Mouse (Mus musculus) hindlimb bud, embryonic 11.5 days (tissue): Measurements from ENCODE around the gene Ccl25.
"Not testable (repeated sequence)": the region's sequence is repeated elsewhere in the genome, so short reads cannot be mapped to it uniquely, and the experiment has no call there.

Experiments
- DNase-seq: peaks from one replicate; pipeline ENCODE4 v3.0.0-alpha.2; 2012; ENCODE audit warnings: low read depth, low spot score; ENCODE audit errors: extremely low spot score

Gene Ccl25

DNA sequence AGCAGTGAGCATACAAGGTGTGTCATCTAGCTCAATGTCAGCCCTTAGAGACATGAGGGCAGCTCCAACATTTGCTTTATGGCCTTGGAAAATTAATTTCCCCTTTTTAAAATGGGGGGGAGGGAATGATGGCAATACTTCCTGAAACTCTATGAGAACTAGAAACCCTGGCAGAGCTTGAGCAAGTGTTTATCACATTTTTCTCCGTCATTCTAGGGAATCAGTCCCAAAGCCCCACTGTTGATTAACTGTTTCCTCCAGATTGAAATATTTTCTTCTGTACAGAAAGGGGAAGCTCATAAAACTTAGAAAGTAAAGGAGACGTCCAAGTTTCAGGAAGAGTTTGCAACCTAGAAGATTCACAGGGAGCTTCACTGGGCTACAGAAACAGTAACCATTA, 10.7 kb downstream of the Ccl25 start:
- no peak for DNase-seq

DNA sequence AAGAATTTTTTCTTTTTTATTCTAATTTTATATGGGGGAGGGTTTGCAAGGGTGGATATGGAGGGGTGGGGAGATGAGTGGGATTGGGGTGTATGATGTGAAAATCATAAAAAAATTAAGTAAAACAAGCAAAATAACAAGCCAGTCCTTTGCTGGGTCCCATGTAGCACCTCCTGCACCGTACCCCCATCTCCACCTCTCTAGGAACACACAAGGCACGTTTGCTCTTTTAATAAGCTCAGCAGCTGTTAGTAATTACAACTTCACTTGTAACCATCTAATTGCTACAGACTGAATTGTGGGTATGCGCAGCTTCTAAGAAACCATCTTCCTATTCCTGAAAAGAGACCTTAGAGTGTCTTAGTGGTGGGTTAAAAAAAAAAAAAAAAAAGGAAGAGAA, 15.2 kb downstream of the Ccl25 start:
- no peak for DNase-seq

DNA sequence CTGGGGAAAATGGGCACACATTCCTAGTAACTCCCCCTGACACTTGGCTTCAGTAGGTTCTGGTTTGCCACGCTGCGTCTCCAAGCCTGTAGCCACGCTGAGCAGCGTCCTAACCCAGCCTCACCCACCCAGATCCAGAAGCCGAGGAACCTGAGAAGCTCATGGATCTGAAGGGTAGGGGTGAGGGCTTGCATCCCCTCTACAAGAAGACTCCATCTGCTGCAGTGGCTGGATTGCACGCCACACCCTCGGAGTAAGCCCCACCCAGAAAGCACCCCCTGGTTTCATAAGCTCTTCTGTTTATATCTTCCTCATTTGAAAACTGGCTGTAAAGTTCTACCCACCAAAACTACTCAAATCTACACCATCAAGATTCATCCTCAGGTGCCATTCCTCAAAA, 22.7 kb downstream of the Ccl25 start:
- DNase-seq, result no peak

DNA sequence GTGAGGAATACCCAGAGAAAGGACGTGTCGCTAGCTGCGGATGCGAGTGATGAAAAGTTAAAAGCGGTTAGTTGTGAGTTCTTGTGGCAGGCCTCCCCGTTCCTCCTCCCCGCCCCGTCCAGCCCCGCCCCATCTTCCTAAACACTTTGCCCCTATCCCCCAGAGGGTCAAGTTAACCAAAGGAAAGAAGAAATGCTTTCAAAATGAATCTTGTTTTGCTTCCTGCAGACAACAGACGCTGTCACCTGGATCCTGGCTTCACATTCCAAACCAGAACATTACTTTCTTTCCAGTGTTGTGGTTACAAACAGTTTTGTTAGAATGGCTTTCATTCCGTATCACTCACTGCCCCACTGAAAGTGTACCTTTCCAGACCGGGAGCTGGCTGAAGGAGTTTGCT, 23.3 kb downstream of the Ccl25 start:
- no peak for DNase-seq

DNA sequence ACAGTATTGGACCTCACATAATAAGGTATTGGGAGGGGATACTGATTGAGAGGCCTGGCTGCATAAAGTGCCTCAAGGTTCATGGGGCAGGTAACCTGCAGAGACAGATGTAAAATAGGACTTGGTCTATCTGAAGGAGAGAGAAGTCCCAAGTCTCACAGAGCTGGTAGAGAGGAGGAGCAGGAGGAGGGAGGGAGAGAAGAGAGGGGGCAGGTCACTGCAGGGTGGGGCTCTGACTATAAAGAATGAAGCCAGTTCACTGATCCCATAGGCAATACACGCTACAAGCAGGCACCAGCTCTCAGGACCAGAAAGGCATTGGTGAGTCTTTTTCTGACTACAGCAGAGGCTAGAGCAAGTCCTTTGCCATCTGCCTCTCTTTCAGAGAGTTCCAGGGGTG, 24.3 kb downstream of the Ccl25 start:
- DNase-seq, result no peak

DNA sequence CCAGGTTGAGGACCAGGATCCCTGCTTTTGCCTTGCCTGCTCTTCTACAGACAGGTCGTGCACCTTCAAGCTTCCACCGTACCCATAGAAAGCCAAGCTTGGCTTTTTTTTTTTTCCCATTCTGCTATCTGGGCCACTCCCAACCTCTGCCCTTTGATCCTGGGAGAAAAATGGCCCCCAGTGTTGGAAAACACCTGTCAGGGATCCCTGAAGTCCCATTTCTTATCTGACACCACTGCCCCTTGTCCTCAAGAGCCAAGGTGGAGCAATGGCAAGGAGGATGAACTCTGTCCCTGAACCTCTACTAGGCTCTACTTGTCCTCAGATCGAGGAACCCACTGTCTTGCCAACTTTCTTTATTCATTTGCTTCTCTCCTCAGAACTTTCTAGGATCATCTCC, 25.6 kb downstream of the Ccl25 start:
- DNase-seq, result no peak

DNA sequence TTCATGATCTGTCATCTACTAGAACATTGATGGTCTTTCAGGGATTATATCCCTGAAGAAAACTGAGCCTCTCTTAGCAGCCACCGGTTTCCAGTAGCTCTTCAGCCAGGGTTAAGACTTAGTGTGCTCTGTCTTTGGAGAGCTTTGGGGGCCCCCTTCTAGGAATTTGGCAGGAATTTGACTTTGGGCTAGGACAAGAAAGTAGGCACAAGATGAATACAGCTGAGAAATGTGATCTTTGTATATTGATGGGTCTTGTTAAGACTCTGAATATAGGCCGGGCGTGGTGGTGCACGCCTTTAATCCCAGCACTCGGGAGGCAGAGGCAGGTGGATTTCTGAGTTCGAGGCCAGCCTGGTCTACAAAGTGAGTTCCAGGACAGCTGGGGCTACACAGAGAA, 27.6 kb downstream of the Ccl25 start:
- DNase-seq, result not testable (repeated sequence)

DNA sequence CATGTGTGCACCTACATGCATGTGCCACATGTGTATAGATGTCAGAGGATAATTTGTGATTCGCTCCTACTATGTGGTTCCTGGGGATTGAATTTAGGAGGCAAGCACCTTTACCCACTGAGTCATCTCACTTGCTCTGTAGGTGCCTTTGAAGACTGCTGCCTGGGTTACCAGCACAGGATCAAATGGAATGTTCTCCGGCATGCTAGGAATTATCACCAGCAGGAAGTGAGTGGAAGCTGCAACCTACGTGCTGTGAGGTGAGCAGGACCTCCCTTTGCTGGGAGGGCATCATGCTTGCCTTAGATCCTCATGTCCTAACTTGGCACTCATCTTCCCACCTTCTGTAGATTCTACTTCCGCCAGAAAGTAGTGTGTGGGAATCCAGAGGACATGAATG, 28.7 kb downstream of the Ccl25 start:
- no peak for DNase-seq

DNA sequence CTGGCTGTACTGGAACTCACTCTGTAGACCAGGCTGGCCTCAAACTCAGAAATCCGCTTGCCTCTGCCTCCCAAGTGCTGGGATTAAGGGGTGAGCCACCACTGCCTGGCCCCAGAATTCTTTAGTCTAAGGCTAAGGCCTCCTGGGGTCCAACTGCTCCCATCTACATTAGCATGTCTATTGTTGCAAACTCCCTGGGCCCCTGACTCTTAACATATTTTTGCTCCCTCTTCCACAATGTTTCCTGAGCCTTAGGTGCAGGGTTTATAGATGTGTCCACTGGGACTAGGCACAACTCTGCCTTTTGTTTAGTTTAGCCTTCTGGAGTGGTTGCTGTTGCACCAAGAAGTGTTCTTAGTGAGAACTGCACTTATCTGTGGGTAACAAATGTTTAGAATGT, 29.5 kb downstream of the Ccl25 start:
- no peak for DNase-seq

DNA sequence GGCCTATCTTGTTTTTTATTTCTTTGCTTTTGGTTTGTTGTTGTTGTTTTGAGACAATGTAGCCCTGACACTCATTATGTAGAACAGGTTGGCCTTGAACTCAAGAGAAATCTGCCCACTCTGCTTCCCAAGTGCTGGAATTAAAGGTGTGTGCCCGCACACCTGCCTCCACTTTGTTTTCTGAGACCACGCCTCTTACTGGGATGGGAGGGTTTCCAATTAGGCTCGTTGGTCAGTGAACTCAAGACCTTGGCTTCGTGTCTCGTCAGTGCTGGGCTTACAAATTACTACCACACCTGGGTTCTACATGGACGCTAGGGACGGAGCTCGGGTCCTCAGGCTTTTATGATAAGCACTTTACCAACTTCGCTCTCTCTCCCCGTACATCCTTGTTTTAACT, 30.4 kb downstream of the Ccl25 start:
- DNase-seq, result no peak

DNA sequence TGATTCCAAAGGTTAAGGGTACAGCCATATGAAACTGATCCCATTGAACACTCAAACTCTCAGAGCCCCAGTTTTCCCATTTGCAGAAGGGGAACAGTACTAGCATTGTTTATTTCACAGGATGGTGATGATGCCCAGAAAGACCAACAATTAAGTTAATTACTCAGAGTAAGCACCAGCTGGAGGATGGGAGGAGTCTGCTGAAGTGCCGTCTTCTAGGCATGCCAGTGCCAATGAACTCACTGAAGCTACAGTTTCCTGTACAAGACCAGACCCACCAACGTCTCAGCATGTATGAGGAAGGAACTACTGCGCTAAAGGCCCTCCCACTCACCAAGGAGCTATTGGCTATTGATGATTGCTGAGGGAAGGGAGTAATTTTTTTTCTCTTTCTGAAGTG, 34.4 kb downstream of the Ccl25 start:
- DNase-seq, result no peak

DNA sequence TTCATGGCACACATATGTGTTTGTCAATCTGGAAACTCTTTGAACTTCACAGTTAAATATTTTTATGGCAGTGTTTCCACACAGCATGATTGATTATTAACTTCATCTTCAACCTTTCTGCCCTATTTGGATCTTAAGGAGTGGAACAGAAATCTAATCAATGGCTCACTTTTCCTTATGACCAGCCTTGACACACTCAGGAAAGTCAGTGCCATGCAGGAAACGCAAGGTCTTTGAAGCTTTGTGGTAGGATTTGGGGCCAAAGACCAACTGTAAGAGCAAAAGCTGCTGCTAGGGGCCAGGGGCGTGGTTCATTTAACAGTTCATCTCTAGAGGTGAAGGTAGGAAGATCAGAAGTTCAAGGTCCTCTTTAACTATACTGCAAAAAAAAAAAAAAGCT, 35.9 kb downstream of the Ccl25 start:
- no peak for DNase-seq

DNA sequence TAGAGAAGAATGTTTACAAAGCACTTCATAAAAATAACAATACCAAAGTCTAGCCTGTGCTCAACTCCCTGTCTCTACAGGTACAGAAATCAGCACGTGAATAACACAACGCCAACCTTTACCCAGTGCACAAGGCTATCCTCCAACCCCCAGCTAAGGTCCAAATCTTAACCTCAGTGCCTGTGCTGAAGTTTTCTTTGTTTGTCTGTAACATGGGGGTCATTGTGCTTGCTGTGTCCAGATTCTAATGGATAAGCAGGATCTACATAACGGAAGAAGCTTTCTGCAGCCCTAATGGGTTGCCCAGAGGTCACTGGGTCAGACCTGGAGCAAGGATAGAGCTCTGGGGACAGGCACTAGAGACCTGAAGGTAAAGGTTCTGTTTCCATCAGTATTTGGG, 41.2 kb downstream of the Ccl25 start:
- no peak for DNase-seq

DNA sequence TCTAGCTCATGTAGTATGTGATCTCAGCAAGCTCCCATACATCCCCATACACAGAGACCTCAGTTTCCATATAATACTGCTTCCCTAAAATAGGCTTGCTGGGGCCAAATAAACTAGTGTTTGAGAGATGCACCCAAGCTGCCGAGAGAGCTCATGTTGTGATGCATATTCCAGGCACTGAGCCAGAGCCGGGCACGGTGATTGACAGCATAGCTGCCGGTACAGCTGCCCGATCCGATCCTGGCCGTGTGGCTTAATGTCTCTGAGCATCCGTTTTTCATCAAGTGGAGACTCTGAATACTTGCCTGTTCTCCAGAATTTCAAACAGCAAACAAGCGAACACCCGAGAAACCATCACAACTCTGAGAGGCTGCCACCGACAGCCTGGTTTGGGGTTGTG, 42.8 kb downstream of the Ccl25 start:
- no peak for DNase-seq

DNA sequence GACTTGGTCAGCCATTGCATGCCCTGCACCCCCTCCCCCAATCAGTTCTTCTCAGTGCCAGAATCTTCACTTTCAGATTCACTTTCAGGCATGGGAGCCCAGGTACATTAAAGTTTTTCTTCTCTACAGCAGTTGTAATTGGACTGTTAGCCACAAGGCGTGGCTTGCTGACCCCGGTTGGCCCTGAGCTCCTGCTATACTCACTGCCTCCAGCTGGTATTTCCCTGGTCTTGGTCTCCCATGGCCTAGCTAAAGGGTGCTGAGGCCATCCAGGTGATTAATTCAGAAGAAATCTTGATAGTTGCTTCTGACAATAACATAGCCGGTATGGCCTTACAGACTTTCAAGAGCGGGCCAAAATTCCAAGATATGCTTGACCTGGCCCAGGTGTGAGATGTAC, 43.5 kb downstream of the Ccl25 start:
- no peak for DNase-seq

DNA sequence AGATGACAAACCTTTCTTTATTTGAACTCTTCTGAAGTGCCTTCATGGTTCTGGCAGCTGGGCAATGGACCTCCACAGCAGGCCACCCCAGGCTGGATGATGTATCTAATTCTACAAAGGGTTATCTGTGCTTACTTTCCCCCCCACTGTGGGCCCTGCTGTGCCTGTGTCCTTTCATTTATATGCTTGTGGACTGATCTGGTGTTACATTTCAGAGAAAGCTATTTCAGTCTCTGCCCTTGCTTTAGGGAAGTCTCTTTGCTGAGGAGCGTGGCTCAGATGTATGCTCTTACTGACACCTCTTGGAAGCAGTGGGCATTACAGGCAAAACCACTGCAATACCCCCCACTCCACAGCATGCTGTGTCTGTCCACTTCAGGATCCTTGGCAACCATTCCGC, 45.1 kb downstream of the Ccl25 start:
- DNase-seq, result peak; percentile 24

DNA sequence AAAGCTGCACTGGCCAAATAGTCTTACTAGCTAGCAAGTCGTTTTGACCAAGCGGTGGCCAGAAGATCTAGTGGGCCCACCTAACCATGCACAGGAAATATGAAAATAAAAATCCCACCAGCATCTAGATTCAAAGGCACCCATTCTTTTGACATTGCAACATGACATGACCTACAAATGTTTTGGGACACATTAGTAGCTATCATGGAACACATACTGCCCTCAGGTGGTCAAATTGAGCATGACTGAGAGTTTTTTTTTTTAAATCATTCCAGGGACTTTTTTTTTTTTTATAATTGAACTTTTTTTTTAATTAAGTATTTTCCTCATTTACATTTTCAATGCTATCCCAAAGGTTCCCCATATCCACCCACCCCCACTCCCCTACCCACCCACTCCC, 47.6 kb downstream of the Ccl25 start:
- no peak for DNase-seq

DNA sequence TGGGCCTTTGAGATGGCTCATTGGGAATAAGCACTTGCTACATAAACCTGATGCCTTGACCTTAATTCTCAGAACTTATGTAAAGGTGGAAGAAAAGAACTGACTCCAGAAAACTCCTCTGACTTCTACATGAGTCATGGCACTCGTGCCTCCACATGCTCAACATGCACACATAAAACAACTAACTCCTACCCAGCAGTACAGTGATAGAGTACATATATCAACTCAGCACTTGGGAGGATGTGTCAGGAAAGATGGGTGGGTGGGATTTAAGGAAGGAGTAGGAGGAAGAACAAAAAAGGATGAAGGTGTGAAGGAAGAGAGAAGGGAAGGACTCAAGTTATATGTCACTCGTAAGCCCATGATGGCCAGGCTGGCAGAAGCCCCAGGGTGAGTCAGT, 76.4 kb downstream of the Ccl25 start:
- no peak for DNase-seq

DNA sequence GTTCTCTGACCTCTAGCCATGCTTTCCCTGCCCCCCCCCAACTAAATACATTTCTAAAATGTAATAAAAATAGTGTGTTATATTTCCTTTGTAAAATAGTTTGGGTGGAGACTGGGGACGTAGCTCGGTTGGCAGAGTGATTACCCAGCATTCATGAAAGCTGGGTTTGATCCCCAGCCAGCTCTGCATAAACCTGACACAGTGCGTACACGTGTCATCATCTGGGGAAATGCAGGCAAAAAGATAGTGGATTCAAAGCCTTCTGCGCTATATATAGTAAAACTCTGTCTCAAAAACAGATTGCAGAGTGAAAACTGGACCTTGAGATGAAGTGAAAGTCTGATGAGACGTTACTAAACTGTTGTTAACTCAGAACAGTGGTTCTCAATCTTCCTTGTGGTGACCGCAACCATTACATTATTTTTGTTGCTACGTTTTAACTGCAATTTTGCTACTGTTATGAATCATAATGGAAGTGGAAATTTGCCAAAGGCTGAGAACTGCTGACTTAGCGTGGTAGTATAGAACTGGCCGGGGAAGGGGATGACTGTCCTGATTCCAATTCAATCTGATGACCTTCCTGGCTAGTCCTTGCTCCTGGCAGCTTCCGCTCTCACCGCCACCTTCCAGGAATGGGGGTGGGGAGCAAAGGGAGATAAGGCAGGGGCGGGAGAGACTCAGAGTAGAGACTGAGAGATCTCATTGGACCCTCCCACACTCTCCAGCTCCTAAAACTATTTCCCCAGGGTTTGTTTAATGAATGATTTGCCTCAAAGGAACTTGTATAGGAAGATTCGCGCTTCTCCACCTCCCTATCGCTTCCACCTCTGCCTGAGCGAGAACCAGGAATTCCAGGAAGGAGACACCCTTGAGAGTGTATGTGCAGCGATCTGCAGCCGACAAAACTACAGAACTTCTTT, 79.2 kb downstream of the Ccl25 start:
- no peak for DNase-seq

DNA sequence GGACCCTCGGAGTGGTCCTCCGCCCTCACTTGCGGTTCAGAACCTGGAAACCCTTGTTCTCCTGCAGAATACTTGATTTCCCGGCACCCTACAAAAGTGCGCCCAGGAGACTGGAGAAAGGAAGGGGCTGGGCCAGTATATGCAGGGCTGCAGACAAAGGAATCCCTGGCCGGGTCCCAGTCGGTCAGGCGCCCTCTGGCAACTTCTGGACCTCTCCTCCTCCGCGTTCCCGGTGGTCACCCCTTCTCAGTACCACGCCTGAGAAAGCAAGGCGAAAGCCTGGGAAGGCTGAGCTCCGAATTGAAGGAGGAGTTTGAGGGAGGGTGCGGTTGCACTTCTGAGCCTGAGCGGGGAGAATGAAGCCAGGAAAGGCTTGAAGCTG, 79.9 kb downstream of the Ccl25 start:
- DNase-seq, result no peak

DNA sequence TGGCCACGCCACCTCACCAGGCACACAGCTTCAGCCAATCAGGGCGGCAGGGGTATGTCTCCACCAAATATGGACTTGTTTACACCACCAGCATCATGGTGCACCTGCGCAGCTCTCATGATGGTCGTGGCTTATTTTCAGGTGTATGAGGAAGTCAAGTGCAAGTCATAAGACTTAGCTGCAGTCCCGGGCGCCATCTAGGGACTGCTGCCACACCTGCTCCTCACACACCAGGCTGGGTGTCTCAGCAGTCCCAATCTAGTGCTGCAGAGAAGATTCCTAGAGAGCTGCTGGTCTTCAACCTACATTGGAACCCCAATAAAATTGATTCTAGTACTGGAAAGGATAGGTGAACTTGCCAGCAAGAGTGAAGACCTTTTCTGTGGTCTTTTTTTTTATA, 83.4 kb downstream of the Ccl25 start:
- not testable (repeated sequence) for DNase-seq
